Mouse (Mus musculus) liver, adult 2 months (tissue): ENCODE data around the gene Brd4.

Experiments
- CTCF ChIP-seq: fragments of 200-500 bp; IDR thresholded peaks from 2 replicates; pipeline ENCODE4 v1.5.1; 2011; ENCODE audit warnings: low read depth, low read length, control low read depth
- POLR2A ChIP-seq: fragments of 200-500 bp; IDR thresholded peaks from 2 replicates; pipeline ENCODE4 v1.6.1; 2011; ENCODE audit warnings: low read length, control low read depth; ENCODE audit not compliant: insufficient read depth; ENCODE audit errors: extremely low read depth

DNA sequence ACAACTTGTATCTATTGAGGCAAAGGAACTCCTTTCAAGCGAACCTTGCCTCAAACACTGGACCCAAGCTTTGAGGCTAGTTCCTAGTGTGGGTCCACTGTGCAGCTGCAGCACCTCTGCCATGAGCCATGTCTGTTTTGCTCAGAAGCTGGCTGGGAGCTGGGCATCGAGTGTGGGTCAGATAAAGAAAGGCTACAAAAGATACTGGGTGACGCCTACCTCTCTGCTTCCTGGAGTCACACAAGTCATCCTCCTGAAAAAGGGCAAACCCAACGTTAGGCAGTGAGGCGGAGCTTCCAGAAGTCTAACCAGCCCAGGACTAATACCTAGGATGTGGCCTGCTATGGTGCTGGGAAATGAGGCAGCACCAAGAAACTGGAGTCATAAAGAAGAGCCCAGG is 29.4 kb upstream of the Brd4 start:
- TF ChIP-seq CTCF, result no peak
- TF ChIP-seq POLR2A, result no peak
